Mouse (Mus musculus) stomach, postnatal 0 days (tissue): ENCODE results near the gene Rrm2. TPM values are rescaled to one million over a fixed set of nuclear protein-coding genes. Genes with fewer than 3 reads are reported as not detected.

Source experiments
- ATAC-seq: fragments of 200-750 bp; cut with Nextera tagmentation; 2 replicates; pipeline ENCODE4 v1.8.0; 2017; ENCODE audit not compliant: low FRiP score, low TSS enrichment
- DNase-seq: peaks from one replicate; pipeline ENCODE4 v3.0.0-alpha.2; 2016; ENCODE audit warnings: low spot score
- H3K27ac ChIP-seq: fragments of 300-500 bp; sonication (generic); replicated peaks from 2 replicates; pipeline ENCODE4 v1.5.1; 2014; ENCODE audit warnings: mild to moderate bottlenecking, control low read depth
- H3K27me3 ChIP-seq: fragments of 300-500 bp; sonication (generic); 2 replicates; pipeline ENCODE4 v1.6.1; 2014; ENCODE audit warnings: low read length; ENCODE audit not compliant: control insufficient read depth, insufficient read depth
- H3K36me3 ChIP-seq: fragments of 300-500 bp; sonication (generic); 2 replicates; pipeline ENCODE4 v1.6.1; 2014; ENCODE audit warnings: low read length, mixed read lengths; ENCODE audit not compliant: control insufficient read depth, insufficient read depth
- H3K4me1 ChIP-seq: fragments of 300-500 bp; sonication (generic); replicated peaks from 2 replicates; pipeline ENCODE4 v1.6.1; 2014; ENCODE audit warnings: antibody characterized with exemption; ENCODE audit not compliant: control insufficient read depth, insufficient read depth
- H3K4me2 ChIP-seq: fragments of 300-500 bp; sonication (generic); replicated peaks from 2 replicates; pipeline ENCODE4 v1.6.1; 2014; ENCODE audit warnings: low read depth, mild to moderate bottlenecking, control low read depth, moderate library complexity
- H3K4me3 ChIP-seq: fragments of 300-500 bp; sonication (generic); 2 replicates; pipeline ENCODE4 v1.5.1; 2014; ENCODE audit warnings: low read depth, low read length, control low read depth
- H3K9ac ChIP-seq: fragments of 300-500 bp; sonication (generic); 2 replicates; pipeline ENCODE4 v1.6.1; 2014; ENCODE audit warnings: mild to moderate bottlenecking, low read length, control low read depth, mixed read lengths
- H3K9me3 ChIP-seq: fragments of 300-500 bp; sonication (generic); 2 replicates; pipeline ENCODE4 v1.6.1; 2016; ENCODE audit warnings: low read length; ENCODE audit not compliant: control insufficient read depth
- CTCF ChIP-seq: IDR thresholded peaks from 2 replicates; pipeline ENCODE4 v1.5.1; 2016; ENCODE audit warnings: antibody characterized with exemption, low read depth, mild to moderate bottlenecking, moderate library complexity
- EP300 ChIP-seq: optimal IDR thresholded peaks from 2 replicates; pipeline ENCODE3; 2016; ENCODE audit warnings: antibody characterized with exemption
- WGBS: fragments of 180-500 bp; shearing (Covaris S2); extraction: QIAGEN DNeasy Blood & Tissue Kit; methylation state at CpG from one replicate; pipeline ENCODE4 v1.1.7; 2014; 5-methylcytosine and 5-hydroxymethylcytosine counted together
- polyA plus RNA-seq: library from polyadenylated mRNA; unstranded; fragments of >200 nt; fragmentation: Nextera tagmentation; extraction: Ambion mirVana; gene quantifications from 2 replicates; pipeline ENCODE4 v1.2.1, GENCODE M21; 2015

Rrm2 gene
- polyA plus RNA-seq, 1 experiment from 2014 or later = 41.2 TPM

GRCm38 (mm10) chr12:24680492-24681285, 27.4 kb upstream of the Rrm2 start:
- H3K4me3 ChIP-seq = peak overlapping the region; percentile 54
- DNase-seq (peak; percentile 38), ATAC-seq (peak; percentile 57)
- no peaks in the 10 kb centered on the region for H3K9me3 ChIP-seq
- H3K36me3 ChIP-seq = no peaks in the 10 kb centered on the region
- TF ChIP-seq EP300 (no peak), CTCF (peak; percentile 36; the same call in 1 of the 2 replicates)
- 2% methylated on average over 50 of the region's 61 CpGs for WGBS
- peak overlapping the region; percentile 65 for H3K27ac ChIP-seq
- peak overlapping the region; percentile 68 for H3K9ac ChIP-seq
- H3K4me1 ChIP-seq = no peaks in the 10 kb centered on the region; the same call in 1 of the 2 replicates
- no peaks in the 10 kb centered on the region for H3K27me3 ChIP-seq
- H3K4me2 ChIP-seq = peak overlapping the region; percentile 89

- H3K9ac ChIP-seq = peak within 1 kb of the TSS; percentile 68
- ATAC-seq (0 out of 2 replicates have a peak, but pooled peaks have one; percentile 24), DNase-seq (no peak)
- no peaks in the 10 kb centered on the region; the same call in 1 of the 2 replicates for H3K4me1 ChIP-seq
- H3K36me3 ChIP-seq = no peaks in the 10 kb centered on the region
- WGBS = 10% methylated on average over 20 of the region's 20 CpGs
- H3K27me3 ChIP-seq = no peaks in the 10 kb centered on the region
- no peaks in the 10 kb centered on the region for H3K9me3 ChIP-seq
- H3K4me2 ChIP-seq = peak within 1 kb of the TSS; percentile 89
- TF ChIP-seq EP300 (no peak), CTCF (no peak)
- peak within 1 kb of the TSS; percentile 65 for H3K27ac ChIP-seq
- H3K4me3 ChIP-seq = peak within 1 kb of the TSS; percentile 54
These were observed 26.6 kb upstream of the Rrm2 start, which contains the start of gene Cys1 for GRCm38 (mm10) chr12:24681286-24682023. Gene Cys1 (minus strand): TSS chr12:24681813.

GRCm38 (mm10) chr12:24682563-24682962, 25.5 kb upstream of the Rrm2 start:
- DNase-seq = no peak
- no peaks in the 10 kb centered on the region for H3K9me3 ChIP-seq
- no peak overlapping the region; the same call in 1 of the 2 replicates for H3K27ac ChIP-seq
- H3K4me3 ChIP-seq = no peak overlapping the region
- TF ChIP-seq EP300 (no peak), CTCF (no peak)
- WGBS = 19% methylated on average over 8 of the region's 8 CpGs
- no peaks in the 10 kb centered on the region for H3K36me3 ChIP-seq
- H3K4me2 ChIP-seq = no peak overlapping the region
- H3K27me3 ChIP-seq = no peaks in the 10 kb centered on the region
- H3K9ac ChIP-seq = no peak overlapping the region
- ATAC-seq = no peak
- no peaks in the 10 kb centered on the region; the same call in 1 of the 2 replicates for H3K4me1 ChIP-seq

- Histone ChIP-seq H3K4me3 (no peak overlapping the region), H3K27ac (no peak overlapping the region), H3K36me3 (no peaks in the 10 kb centered on the region), H3K9ac (no peak overlapping the region), H3K9me3 (no peaks in the 10 kb centered on the region), H3K4me2 (no peak overlapping the region), H3K27me3 (no peaks in the 10 kb centered on the region), H3K4me1 (no peaks in the 10 kb centered on the region; the same call in 1 of the 2 replicates)
- no peak for TF ChIP-seq CTCF
- no peak for TF ChIP-seq EP300
- WGBS = 67% methylated on average over 7 of the region's 7 CpGs
- no peak for ATAC-seq
- no peak for DNase-seq
These were observed 24.6 kb upstream of the Rrm2 start for GRCm38 (mm10) chr12:24683461-24683860.

- Histone ChIP-seq H3K9me3 (no peaks in the 10 kb centered on the region), H3K4me2 (no peak overlapping the region), H3K9ac (no peak overlapping the region), H3K27ac (no peak overlapping the region), H3K27me3 (no peaks in the 10 kb centered on the region), H3K4me1 (no peaks in the 10 kb centered on the region; the same call in 1 of the 2 replicates), H3K36me3 (no peaks in the 10 kb centered on the region), H3K4me3 (no peak overlapping the region)
- TF ChIP-seq EP300 (no peak), CTCF (no peak)
- WGBS = 49% methylated on average over 6 of the region's 6 CpGs
- ATAC-seq = peak; percentile 62
- DNase-seq = no peak
These were observed 21.9 kb upstream of the Rrm2 start for GRCm38 (mm10) chr12:24686038-24686695.
